Mouse (Mus musculus) macrophage (primary cell): Measurements from ENCODE around the gene Pid1. TPM values are rescaled to one million over a fixed set of nuclear protein-coding genes. Genes with fewer than 3 reads are reported as not detected.

Experiments
- H3K27ac ChIP-seq: fragments of 350-480 bp; formaldehyde crosslinking; 2 replicates; pipeline ENCODE4 v1.9.0; 2021
- H3K36me3 ChIP-seq: fragments of 350-480 bp; formaldehyde crosslinking; 2 replicates; pipeline ENCODE4 v1.9.0; 2021; ENCODE audit errors: inconsistent target
- H3K4me3 ChIP-seq: fragments of 350-480 bp; formaldehyde crosslinking; 2 replicates; pipeline ENCODE4 v1.9.0; 2021; ENCODE audit errors: inconsistent target
- H3K79me2 ChIP-seq: fragments of 350-480 bp; formaldehyde crosslinking; 2 replicates; pipeline ENCODE4 v1.9.0; 2021; ENCODE audit errors: inconsistent target
- WGBS: methylation state at CpG from one replicate; pipeline ENCODE4 v1.1.7; 2026; ENCODE audit warnings: inconsistent platforms; ENCODE audit not compliant: missing documents; 5-methylcytosine and 5-hydroxymethylcytosine counted together
- polyA plus RNA-seq: library from polyadenylated mRNA; stranded (reverse); fragments of 250-400 nt; gene quantifications from 3 replicates; pipeline ENCODE4 v1.2.4, GENCODE M21; 2018; ENCODE audit warnings: inconsistent platforms

Gene Pid1
- polyA plus RNA-seq, 1 experiment from 2014 or later = 107 TPM

GRCm38 (mm10) chr1:84056884-84057630 is 306.9 kb downstream of the Pid1 start:
- H3K4me3 ChIP-seq = no peak overlapping the region
- H3K27ac ChIP-seq = no peak overlapping the region
- no peaks in the 10 kb centered on the region for H3K36me3 ChIP-seq
- 80% methylated on average over 5 of the region's 5 CpGs for WGBS
- H3K79me2 ChIP-seq = peaks cover 89% of the 10 kb centered on the region

- Histone ChIP-seq H3K79me2 (peaks cover 89% of the 10 kb centered on the region), H3K36me3 (no peaks in the 10 kb centered on the region), H3K4me3 (no peak overlapping the region), H3K27ac (no peak overlapping the region)
- 75% methylated on average over 1 of the region's 1 CpGs for WGBS
These were observed 307.7 kb downstream of the Pid1 start for GRCm38 (mm10) chr1:84056306-84056705.

- no peak overlapping the region for H3K27ac ChIP-seq
- no peaks in the 10 kb centered on the region for H3K79me2 ChIP-seq
- no peaks in the 10 kb centered on the region for H3K36me3 ChIP-seq
- 100% methylated on average over 1 of the region's 1 CpGs for WGBS
- H3K4me3 ChIP-seq = no peak overlapping the region
These were observed 338.2 kb downstream of the Pid1 start for GRCm38 (mm10) chr1:84025746-84026145.

- no peaks in the 10 kb centered on the region for H3K36me3 ChIP-seq
- H3K79me2 ChIP-seq = no peaks in the 10 kb centered on the region
- no peak overlapping the region for H3K4me3 ChIP-seq
- WGBS = 88% methylated on average over 4 of the region's 4 CpGs
- H3K27ac ChIP-seq = no peak overlapping the region
These were observed 351.1 kb downstream of the Pid1 start for GRCm38 (mm10) chr1:84012871-84013375.

- WGBS = 92% methylated on average over 4 of the region's 4 CpGs
- no peak overlapping the region for H3K27ac ChIP-seq
- no peak overlapping the region for H3K4me3 ChIP-seq
- no peaks in the 10 kb centered on the region for H3K36me3 ChIP-seq
- no peaks in the 10 kb centered on the region for H3K79me2 ChIP-seq
These were observed 361.4 kb downstream of the Pid1 start for GRCm38 (mm10) chr1:84002630-84003029.
